Mouse (Mus musculus) forebrain, embryonic 16.5 days (tissue): ENCODE results near the gene Fabp6. TPM values are rescaled to one million over a fixed set of nuclear protein-coding genes. Genes with fewer than 3 reads are reported as not detected.
A peak's percentile ranks its signal among the peaks of the same experiment; 100 is the strongest.

Source experiments
- ATAC-seq: fragments of 200-750 bp; cut with Nextera tagmentation; 2 replicates; pipeline ENCODE4 v1.8.0; 2017; ENCODE audit warnings: mild to moderate bottlenecking, moderate library complexity
- H3K27ac ChIP-seq: fragments of 300-500 bp; sonication (generic); 2 replicates; pipeline ENCODE4 v1.5.1; 2014; ENCODE audit warnings: low read length, control low read depth
- H3K27me3 ChIP-seq: fragments of 300-500 bp; sonication (generic); replicated peaks from 2 replicates; pipeline ENCODE4 v1.6.1; 2014; ENCODE audit warnings: low read length; ENCODE audit not compliant: control insufficient read depth, insufficient read depth
- H3K36me3 ChIP-seq: fragments of 300-500 bp; sonication (generic); 2 replicates; pipeline ENCODE4 v1.6.1; 2014; ENCODE audit not compliant: control insufficient read depth, insufficient read depth
- H3K4me1 ChIP-seq: fragments of 300-500 bp; sonication (generic); replicated peaks from 2 replicates; pipeline ENCODE4 v1.6.1; 2014; ENCODE audit warnings: low read length; ENCODE audit not compliant: control insufficient read depth, insufficient read depth
- H3K4me2 ChIP-seq: fragments of 300-500 bp; sonication (generic); 2 replicates; pipeline ENCODE4 v1.6.1; 2014; ENCODE audit warnings: mild to moderate bottlenecking, low read length, control low read depth
- H3K4me3 ChIP-seq: fragments of 300-500 bp; sonication (generic); replicated peaks from 2 replicates; pipeline ENCODE4 v1.5.1; 2014; ENCODE audit warnings: mild to moderate bottlenecking, low read length, control low read depth
- H3K9ac ChIP-seq: fragments of 300-500 bp; sonication (generic); replicated peaks from 2 replicates; pipeline ENCODE4 v1.6.1; 2014; ENCODE audit warnings: low read depth, low read length, control low read depth
- H3K9me3 ChIP-seq: fragments of 300-500 bp; sonication (generic); 2 replicates; pipeline ENCODE4 v1.6.1; 2016; ENCODE audit warnings: low read length; ENCODE audit not compliant: control insufficient read depth
- WGBS: fragments of 180-500 bp; shearing (Covaris S2); extraction: QIAGEN DNeasy Blood & Tissue Kit; methylation state at CpG from one replicate; pipeline ENCODE4 v1.1.7; 2014; 5-methylcytosine and 5-hydroxymethylcytosine counted together
- polyA plus RNA-seq: library from polyadenylated mRNA; unstranded; fragments of >200 nt; fragmentation: Nextera tagmentation; extraction: Ambion mirVana; gene quantifications from 2 replicates; pipeline ENCODE4 v1.2.1, GENCODE M21; 2015

Fabp6 gene
- polyA plus RNA-seq, 1 experiment from 2014 or later = not detected

DNA sequence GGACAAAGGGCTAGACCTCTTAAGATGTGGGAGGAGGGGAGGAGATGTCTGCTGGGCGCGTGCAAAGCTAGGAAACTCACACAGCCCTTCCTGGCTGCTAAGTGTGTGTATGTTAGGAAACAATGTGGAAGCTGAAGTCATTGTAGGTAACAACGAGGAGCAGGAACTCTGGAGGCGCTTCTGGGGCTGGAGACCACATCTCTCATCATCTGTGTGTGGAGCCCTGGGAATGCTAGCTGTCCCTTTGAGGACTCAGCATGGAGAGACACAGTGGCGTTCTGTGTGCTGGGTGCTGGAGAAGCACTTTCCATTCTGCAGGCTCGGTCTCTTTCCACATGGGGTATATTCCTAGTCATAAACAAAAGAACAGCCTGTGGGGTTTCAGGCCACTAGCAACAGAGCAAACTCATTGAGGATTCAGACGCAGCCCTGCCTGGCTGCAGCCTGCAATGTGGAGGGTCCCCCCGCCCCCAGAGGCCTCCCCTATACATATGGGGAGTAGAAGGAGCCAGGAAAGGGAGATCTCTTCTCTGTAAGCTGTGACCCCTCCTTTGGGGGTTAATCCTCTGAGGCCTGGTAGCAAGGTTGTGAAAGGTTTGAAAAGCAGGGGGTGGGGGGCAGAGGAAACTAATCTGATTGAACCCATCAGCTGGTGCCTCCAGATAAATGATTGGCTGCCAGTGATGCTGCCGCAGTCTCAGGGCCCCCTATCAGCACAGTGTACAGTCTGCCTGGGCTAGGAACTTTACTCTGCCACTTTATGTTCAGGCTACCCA, 25.8 kb downstream of the Fabp6 start:
- WGBS = 4% methylated on average over 9 of the region's 9 CpGs
- H3K27ac ChIP-seq = peak overlapping the region; percentile 11; the same call in 1 of the 2 replicates

DNA sequence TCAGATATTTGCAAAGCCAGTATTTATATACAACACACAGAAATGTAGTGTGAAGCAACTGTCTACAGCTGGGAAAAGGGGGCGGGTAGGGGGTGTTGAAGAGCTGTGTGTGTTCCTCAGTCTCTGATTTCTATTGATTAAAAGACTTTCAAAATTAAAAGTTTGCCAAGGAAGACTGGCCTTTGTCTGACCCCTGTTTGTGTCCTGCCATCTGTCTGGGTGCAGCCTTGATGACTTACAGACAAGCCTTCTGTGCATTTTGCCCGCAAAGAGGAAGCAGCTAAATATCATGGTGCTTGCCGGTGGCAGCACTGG, 26.3 kb downstream of the Fabp6 start:
- 15% methylated on average over 3 of the region's 3 CpGs for WGBS
- Histone ChIP-seq H3K4me3 (no peak overlapping the region), H3K4me2 (no peak overlapping the region), H3K9me3 (no peaks in the 10 kb centered on the region), H3K4me1 (peaks cover 12% of the 10 kb centered on the region), H3K36me3 (no peaks in the 10 kb centered on the region), H3K27ac (peak overlapping the region; percentile 11; the same call in 1 of the 2 replicates), H3K27me3 (no peaks in the 10 kb centered on the region), H3K9ac (no peak overlapping the region; the same call in 1 of the 2 replicates)
- ATAC-seq = 0 out of 2 replicates have a peak, but pooled peaks have one; percentile 3

More for the DNA sequence above, 25.8 kb downstream of the Fabp6 start:
- H3K9me3 ChIP-seq = no peaks in the 10 kb centered on the region
- no peak overlapping the region for H3K4me2 ChIP-seq
- peaks cover 12% of the 10 kb centered on the region for H3K4me1 ChIP-seq
- ATAC-seq = peak; percentile 83
- no peak overlapping the region for H3K4me3 ChIP-seq
- no peaks in the 10 kb centered on the region for H3K36me3 ChIP-seq
- H3K9ac ChIP-seq = peak overlapping the region; percentile 1; the same call in 1 of the 2 replicates
- no peaks in the 10 kb centered on the region for H3K27me3 ChIP-seq

DNA sequence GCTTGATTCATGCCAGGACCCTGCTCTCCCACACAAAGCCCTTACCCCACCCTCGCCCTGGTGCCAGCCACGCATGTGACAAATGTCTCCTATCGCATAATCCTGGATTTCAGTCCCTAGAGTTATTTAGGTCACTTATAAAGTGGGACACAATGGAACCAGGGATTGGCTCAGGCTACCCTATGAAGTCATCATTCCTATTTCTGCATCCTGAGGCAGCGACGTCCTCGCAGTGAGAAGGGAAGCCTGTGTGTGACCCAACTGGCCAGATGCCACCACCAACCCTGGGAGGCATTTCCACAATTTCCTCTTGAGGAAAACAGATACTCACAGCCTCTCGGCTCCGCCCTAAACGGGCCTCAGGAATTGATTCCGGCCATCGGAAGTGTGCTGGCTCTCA, 31.7 kb downstream of the Fabp6 start:
- Histone ChIP-seq H3K4me2 (no peak overlapping the region), H3K4me1 (peaks cover 16% of the 10 kb centered on the region), H3K27me3 (no peaks in the 10 kb centered on the region), H3K4me3 (no peak overlapping the region), H3K27ac (no peak overlapping the region), H3K36me3 (no peaks in the 10 kb centered on the region), H3K9ac (no peak overlapping the region), H3K9me3 (no peaks in the 10 kb centered on the region)
- WGBS = 52% methylated on average over 11 of the region's 11 CpGs
- peak; percentile 65 for ATAC-seq

DNA sequence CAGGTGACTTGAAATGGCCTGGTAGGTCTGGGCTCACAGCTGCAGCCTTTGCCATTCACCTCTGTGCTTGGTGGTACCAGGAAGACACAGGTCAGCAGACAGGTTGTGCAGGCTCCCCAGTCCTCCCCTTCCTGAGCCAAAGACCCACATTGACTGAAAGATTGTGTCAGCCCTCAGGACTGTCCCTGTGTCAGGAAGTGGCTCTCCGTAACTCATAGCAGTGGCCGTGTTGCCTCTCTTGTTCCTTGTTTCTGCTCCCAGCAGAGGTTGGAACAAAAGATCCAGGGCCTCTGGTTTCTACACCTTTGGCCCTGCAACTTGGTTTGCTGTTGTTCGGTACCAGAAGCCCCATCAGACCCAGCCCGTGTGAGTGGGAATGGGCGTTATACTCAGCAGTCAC, 32.2 kb downstream of the Fabp6 start:
- no peak for ATAC-seq
- no peak overlapping the region for H3K4me3 ChIP-seq
- H3K4me1 ChIP-seq = peaks cover 16% of the 10 kb centered on the region
- no peaks in the 10 kb centered on the region for H3K36me3 ChIP-seq
- 60% methylated on average over 5 of the region's 5 CpGs for WGBS
- H3K27me3 ChIP-seq = no peaks in the 10 kb centered on the region
- no peak overlapping the region for H3K9ac ChIP-seq
- H3K4me2 ChIP-seq = no peak overlapping the region
- H3K9me3 ChIP-seq = no peaks in the 10 kb centered on the region
- H3K27ac ChIP-seq = no peak overlapping the region

DNA sequence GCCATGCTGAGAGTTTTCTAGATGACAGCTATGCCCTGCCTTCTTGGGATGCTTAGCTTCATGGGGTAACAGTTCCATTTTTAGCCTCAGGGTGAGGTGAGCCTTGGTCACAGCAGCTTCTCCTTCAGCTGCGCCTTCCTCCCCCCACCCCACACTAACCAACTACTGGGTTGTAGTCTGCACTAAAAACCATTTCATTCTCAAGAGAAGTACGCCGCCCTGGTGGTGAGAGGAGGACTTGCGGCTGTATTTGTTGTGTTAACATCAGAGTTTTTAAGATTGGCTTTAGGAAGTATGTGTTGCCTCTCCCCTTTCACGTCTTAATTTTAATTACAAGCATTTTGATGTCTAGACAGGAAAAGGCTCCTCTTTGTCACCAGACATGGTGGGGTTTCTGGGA, 33.1 kb downstream of the Fabp6 start:
- H3K27ac ChIP-seq = no peak overlapping the region
- WGBS = 64% methylated on average over 5 of the region's 5 CpGs
- ATAC-seq = no peak
- no peak overlapping the region for H3K4me2 ChIP-seq
- H3K36me3 ChIP-seq = no peaks in the 10 kb centered on the region
- no peaks in the 10 kb centered on the region for H3K9me3 ChIP-seq
- no peak overlapping the region for H3K4me3 ChIP-seq
- no peaks in the 10 kb centered on the region for H3K27me3 ChIP-seq
- peaks cover 25% of the 10 kb centered on the region for H3K4me1 ChIP-seq
- H3K9ac ChIP-seq = no peak overlapping the region

DNA sequence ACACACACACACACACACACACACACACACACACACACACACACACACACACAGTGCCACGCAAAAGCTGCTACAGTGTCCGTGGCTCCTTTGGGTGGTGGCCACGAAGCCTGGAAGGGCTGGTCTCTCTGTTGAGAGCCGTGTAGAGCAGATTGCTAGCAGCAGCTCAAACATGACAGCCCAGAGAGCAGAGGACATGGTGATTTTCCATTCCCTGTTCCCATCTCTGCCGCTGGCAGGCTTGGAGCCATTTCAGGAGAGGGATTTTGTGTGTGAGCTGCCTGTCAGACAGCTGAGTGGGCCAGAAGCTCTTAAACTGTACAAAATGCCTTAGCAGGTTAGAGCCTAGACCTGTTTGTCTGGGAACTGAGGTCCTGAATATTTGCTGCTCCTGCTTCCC, 34.6 kb downstream of the Fabp6 start:
- Histone ChIP-seq H3K9ac (no peak overlapping the region), H3K4me1 (peaks cover 26% of the 10 kb centered on the region), H3K9me3 (no peaks in the 10 kb centered on the region), H3K36me3 (no peaks in the 10 kb centered on the region), H3K27ac (no peak overlapping the region), H3K4me2 (no peak overlapping the region), H3K27me3 (no peaks in the 10 kb centered on the region), H3K4me3 (no peak overlapping the region)
- 51% methylated on average over 5 of the region's 5 CpGs for WGBS
- no peak for ATAC-seq

DNA sequence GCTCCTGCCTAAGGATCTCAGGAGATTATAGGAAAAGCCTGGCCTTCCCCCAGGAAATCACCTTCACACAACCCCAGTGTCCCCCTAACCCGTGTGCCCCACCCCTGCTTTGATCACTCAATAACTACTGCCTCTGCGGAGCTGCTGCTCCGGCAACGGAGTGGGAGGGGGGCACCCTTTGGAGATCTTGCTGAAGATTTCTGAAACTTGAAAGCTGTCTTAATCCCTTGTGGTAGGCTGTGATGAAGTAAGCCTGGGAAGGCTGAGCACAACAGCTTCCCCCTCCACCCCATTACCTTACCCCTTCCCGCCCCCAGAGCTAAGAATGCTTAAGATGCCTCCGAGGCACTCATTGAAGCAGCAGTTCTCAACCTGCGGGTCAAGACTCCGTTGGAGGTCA, 35.5 kb downstream of the Fabp6 start:
- 16% methylated on average over 8 of the region's 8 CpGs for WGBS
- Histone ChIP-seq H3K27ac (no peak overlapping the region), H3K4me3 (no peak overlapping the region), H3K27me3 (no peaks in the 10 kb centered on the region), H3K9ac (no peak overlapping the region), H3K9me3 (no peaks in the 10 kb centered on the region), H3K36me3 (no peaks in the 10 kb centered on the region), H3K4me2 (no peak overlapping the region), H3K4me1 (peaks cover 26% of the 10 kb centered on the region)
- ATAC-seq = no peak

DNA sequence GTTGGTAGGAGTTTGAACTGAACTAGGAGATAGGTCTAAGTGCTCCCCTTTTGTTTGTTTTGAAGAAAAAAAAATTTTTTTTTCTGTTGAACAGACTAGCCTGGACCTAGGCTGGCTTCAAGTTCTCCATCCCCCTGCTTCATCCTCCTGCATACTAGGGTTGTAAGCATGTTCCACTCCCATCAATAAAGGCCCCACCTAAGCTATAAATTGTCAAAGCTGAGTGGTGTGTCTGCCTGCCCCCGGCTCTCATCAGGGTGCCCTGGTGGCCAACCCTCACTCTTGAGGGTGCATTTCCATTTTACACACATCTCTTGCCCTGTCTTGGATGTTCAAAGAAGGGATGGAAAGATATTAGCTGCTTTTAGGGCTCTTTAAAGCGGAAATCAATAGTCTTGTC, 35.9 kb downstream of the Fabp6 start:
- no peak for ATAC-seq
- no peak overlapping the region for H3K4me3 ChIP-seq
- no peak overlapping the region for H3K9ac ChIP-seq

DNA sequence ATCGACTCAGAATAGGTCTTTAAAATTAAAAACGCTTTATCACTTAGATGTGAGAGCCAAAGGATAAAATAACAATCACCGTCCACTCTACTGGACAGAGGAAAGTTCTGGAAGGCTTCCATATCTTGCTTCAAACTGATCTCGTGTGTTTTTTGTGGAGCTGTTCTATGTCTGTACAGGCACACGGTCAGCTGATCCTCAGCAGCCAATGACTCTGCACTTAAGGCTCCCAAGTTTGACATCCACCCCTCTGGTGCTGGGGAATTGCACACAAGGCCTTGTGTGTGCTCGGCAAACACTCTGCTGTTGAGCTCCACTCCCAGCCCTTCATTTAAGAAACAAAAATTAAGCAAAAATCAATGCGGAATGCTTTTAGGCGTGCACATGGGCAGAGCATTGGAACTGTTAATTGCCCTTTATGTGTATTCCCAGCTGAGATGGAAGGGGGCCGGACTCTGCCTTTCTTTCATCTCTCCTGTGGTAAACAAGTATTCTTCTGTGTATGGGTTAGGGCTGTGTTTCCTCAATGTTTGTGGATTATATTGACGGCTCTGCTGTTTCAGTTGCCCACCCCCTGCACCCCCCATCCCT, 37.6 kb downstream of the Fabp6 start:
- Histone ChIP-seq H3K36me3 (no peaks in the 10 kb centered on the region), H3K9ac (no peak overlapping the region), H3K27me3 (no peaks in the 10 kb centered on the region), H3K4me2 (no peak overlapping the region; the same call in 1 of the 2 replicates), H3K9me3 (no peaks in the 10 kb centered on the region), H3K4me3 (no peak overlapping the region), H3K27ac (peak overlapping the region; percentile 28; the same call in 1 of the 2 replicates), H3K4me1 (peaks cover 17% of the 10 kb centered on the region)
- ATAC-seq = peak; percentile 80
- 25% methylated on average over 10 of the region's 10 CpGs for whole genome bisulfite sequencing

More for the DNA sequence above, 35.9 kb downstream of the Fabp6 start:
- Histone ChIP-seq H3K27me3 (no peaks in the 10 kb centered on the region), H3K9me3 (no peaks in the 10 kb centered on the region), H3K36me3 (no peaks in the 10 kb centered on the region), H3K4me1 (peaks cover 26% of the 10 kb centered on the region), H3K4me2 (no peak overlapping the region), H3K27ac (no peak overlapping the region)
- 36% methylated on average over 2 of the region's 2 CpGs for WGBS
